Mouse (Mus musculus) kidney, postnatal 0 days (tissue): ENCODE results near the gene Acox1. TPM values are rescaled to one million over a fixed set of nuclear protein-coding genes. Genes with fewer than 3 reads are reported as not detected.
A peak's percentile ranks its signal among the peaks of the same experiment; 100 is the strongest.

ENCODE experiments used
- ATAC-seq: fragments of 200-750 bp; cut with Nextera tagmentation; replicated peaks from 2 replicates; pipeline ENCODE4 v1.8.0; 2017; ENCODE audit warnings: low read depth, moderate number of reproducible peaks, moderate TSS enrichment, moderate library complexity; ENCODE audit not compliant: low FRiP score
- DNase-seq: peaks from one replicate; pipeline ENCODE4 v3.0.0-alpha.2; 2016; ENCODE audit warnings: low spot score
- H3K27ac ChIP-seq: fragments of 300-500 bp; sonication (generic); 2 replicates; pipeline ENCODE4 v1.5.1; 2014; ENCODE audit warnings: mild to moderate bottlenecking
- H3K27me3 ChIP-seq: fragments of 300-500 bp; sonication (generic); 2 replicates; pipeline ENCODE4 v1.6.1; 2014; ENCODE audit warnings: low read length, mixed read lengths; ENCODE audit not compliant: insufficient read depth
- H3K36me3 ChIP-seq: fragments of 300-500 bp; sonication (generic); 2 replicates; pipeline ENCODE4 v1.6.1; 2014; ENCODE audit warnings: low read length, mixed read lengths; ENCODE audit not compliant: insufficient read depth
- H3K4me1 ChIP-seq: fragments of 300-500 bp; sonication (generic); replicated peaks from 2 replicates; pipeline ENCODE4 v1.6.1; 2014; ENCODE audit warnings: antibody characterized with exemption, low read length, mixed read lengths; ENCODE audit not compliant: insufficient read depth
- H3K4me2 ChIP-seq: fragments of 300-500 bp; sonication (generic); 2 replicates; pipeline ENCODE4 v1.6.1; 2014; ENCODE audit warnings: mild to moderate bottlenecking, low read length, moderate library complexity, mixed read lengths
- H3K4me3 ChIP-seq: fragments of 300-500 bp; sonication (generic); replicated peaks from 2 replicates; pipeline ENCODE4 v1.5.1; 2014; ENCODE audit warnings: low read depth, low read length
- H3K9ac ChIP-seq: fragments of 300-500 bp; sonication (generic); 2 replicates; pipeline ENCODE4 v1.6.1; 2014; ENCODE audit warnings: low read depth, low read length
- H3K9me3 ChIP-seq: fragments of 300-500 bp; sonication (generic); replicated peaks from 2 replicates; pipeline ENCODE4 v1.6.1; 2016; ENCODE audit warnings: low read length, inconsistent platforms, mixed read lengths
- CTCF ChIP-seq: IDR thresholded peaks from 2 replicates; pipeline ENCODE4 v1.5.1; 2016; ENCODE audit warnings: antibody characterized with exemption, low read depth, mild to moderate bottlenecking, moderate library complexity
- WGBS: fragments of 180-500 bp; shearing (Covaris S2); extraction: QIAGEN DNeasy Blood & Tissue Kit; methylation state at CpG from one replicate; pipeline ENCODE4 v1.1.7; 2014; 5-methylcytosine and 5-hydroxymethylcytosine counted together
- polyA plus RNA-seq: library from polyadenylated mRNA; unstranded; fragments of >200 nt; fragmentation: Nextera tagmentation; extraction: Ambion mirVana; gene quantifications from 2 replicates; pipeline ENCODE4 v1.2.1, GENCODE M21; 2015

Acox1 gene
- polyA plus RNA-seq, 1 experiment from 2014 or later = 55.5 TPM

DNA sequence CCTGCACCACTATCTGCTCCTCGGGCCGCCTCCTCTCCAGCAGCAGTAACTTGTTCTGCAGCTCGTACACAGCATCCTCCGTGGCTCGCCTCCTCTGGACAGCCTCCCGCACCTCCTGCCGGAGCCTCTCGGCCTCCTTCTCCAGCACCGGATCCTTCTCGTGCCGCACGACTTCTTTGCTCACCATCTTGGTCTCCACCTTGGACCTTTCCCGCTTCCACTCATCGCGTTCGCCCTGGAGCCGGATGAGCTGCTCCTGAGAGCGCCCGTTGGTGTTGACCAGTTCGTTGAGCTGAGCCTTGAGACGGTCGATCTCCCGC is 23.9 kb upstream of the Acox1 start:
- peak overlapping the region; percentile 63 for H3K4me2 ChIP-seq
- no peak for DNase-seq
- H3K9me3 ChIP-seq = no peaks in the 10 kb centered on the region
- no peaks in the 10 kb centered on the region for H3K36me3 ChIP-seq
- peak overlapping the region; percentile 46; the same call in 1 of the 2 replicates for H3K9ac ChIP-seq
- peak overlapping the region; percentile 33 for H3K4me3 ChIP-seq
- no peak for TF ChIP-seq CTCF
- H3K27me3 ChIP-seq = no peaks in the 10 kb centered on the region
- ATAC-seq = no peak
- peaks cover 18% of the 10 kb centered on the region for H3K4me1 ChIP-seq
- 19% methylated on average over 23 of the region's 23 CpGs for WGBS
- H3K27ac ChIP-seq = no peak overlapping the region

DNA sequence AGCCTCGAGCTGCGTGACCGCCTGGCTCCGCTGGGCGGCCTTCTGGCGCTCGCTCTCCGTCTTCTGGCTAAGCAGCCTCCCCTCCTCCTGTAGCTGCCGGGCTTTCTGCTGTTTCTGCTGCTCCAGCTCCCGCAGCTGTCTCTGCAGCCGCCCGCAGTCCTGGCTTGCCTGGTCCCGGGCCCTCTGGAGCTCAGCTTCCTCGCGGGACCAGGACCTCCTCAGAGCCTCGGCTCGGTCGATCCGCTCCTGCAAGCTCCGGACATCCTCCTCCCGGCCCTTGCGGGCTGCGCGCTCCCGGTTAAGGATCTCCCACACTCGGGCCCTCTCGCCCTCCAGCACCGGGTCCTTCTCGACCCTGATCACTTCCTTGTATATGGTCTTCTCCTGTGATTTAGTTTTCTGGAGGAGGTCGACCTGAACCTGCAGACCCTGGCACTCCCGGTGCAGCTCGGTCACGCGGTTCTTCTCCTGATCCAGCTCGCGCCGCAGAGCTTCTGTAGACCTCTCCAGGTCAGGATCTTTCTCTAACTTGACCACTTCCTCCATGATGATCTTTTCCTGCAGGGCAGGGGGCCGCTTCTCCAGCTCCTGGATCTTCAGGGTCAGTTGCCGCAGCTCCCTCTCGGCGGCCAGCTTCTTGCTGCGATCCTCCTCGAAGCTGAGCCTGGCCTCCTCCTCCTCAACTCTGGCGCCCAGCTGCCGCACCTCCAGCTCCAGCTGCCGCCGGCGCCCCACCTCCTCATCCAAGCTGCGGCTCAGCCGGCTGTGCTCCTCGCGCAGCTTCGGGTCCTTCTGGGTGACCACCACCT is 23.3 kb upstream of the Acox1 start:
- Histone ChIP-seq H3K9me3 (no peaks in the 10 kb centered on the region), H3K4me1 (peaks cover 18% of the 10 kb centered on the region), H3K27ac (no peak overlapping the region), H3K4me2 (peak overlapping the region; percentile 63), H3K36me3 (no peaks in the 10 kb centered on the region), H3K27me3 (no peaks in the 10 kb centered on the region), H3K4me3 (peak overlapping the region; percentile 33), H3K9ac (peak overlapping the region; percentile 46; the same call in 1 of the 2 replicates)
- ATAC-seq (no peak), DNase-seq (peak; percentile 61)
- 10% methylated on average over 53 of the region's 53 CpGs for WGBS
- peak; percentile 17; the same call in 1 of the 2 replicates for TF ChIP-seq CTCF

DNA sequence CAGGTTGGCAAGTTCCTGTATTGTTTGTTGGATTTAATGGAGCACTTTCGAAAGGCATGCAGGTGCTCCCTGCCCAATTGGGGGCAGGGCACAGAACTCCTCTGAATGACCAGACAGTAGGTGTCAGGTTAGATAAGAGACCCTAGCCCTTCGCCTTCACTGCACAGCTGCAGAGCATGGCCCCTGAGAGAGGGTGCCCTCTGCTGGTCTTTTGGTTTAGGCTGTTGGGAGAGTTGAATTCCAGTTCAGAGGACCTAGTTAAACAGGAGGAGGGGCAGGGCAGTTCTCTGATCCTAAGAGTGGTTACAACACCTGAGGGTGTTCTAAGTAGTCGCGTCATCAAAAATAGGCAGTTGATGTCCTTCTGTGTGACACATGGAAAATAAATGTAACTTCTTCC is 21.0 kb upstream of the Acox1 start:
- WGBS = 27% methylated on average over 4 of the region's 4 CpGs
- Histone ChIP-seq H3K27ac (no peak overlapping the region), H3K27me3 (no peaks in the 10 kb centered on the region), H3K9me3 (no peaks in the 10 kb centered on the region), H3K4me2 (no peak overlapping the region), H3K4me1 (peaks cover 18% of the 10 kb centered on the region), H3K36me3 (no peaks in the 10 kb centered on the region), H3K4me3 (no peak overlapping the region), H3K9ac (no peak overlapping the region)
- 0 out of 2 replicates have a peak, but pooled peaks have one; percentile 6 for ATAC-seq
- DNase-seq = peak; percentile 77
- TF ChIP-seq CTCF = peak; percentile 82

- no peak overlapping the region for H3K9ac ChIP-seq
- peak; percentile 80 for DNase-seq
- H3K4me2 ChIP-seq = no peak overlapping the region
- peak overlapping the region; percentile 72 for H3K27ac ChIP-seq
- H3K36me3 ChIP-seq = no peaks in the 10 kb centered on the region
- H3K4me1 ChIP-seq = peaks cover 18% of the 10 kb centered on the region
- H3K4me3 ChIP-seq = no peak overlapping the region
- TF ChIP-seq CTCF = no peak
- ATAC-seq = peak; percentile 54
- H3K27me3 ChIP-seq = no peaks in the 10 kb centered on the region
- no peaks in the 10 kb centered on the region for H3K9me3 ChIP-seq
- 47% methylated on average over 7 of the region's 7 CpGs for WGBS
Observed at GRCm38 (mm10) chr11:116218737-116219400, 20.0 kb upstream of the Acox1 start.

DNA sequence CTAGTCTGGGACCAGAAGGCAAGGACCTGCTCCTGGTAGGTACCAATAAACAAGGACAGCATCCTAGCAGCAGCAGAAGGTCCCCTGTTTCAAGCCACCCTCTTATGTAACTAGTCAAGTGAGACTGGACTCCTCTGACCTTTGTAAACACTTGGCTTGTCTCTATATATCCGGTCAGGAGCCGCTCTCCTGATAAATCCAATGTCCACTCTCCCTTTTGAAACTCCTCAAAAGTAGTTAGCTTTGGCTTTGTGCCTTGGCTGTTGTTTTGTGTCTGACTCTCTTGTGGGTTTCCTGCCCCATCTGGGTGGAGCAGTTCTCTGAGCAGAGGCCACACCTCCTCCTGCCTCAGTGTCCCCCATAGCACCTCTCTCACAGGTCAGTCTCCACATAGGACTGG is 19.4 kb upstream of the Acox1 start:
- DNase-seq = peak; percentile 62
- no peak for ATAC-seq
- Histone ChIP-seq H3K4me2 (no peak overlapping the region), H3K27me3 (no peaks in the 10 kb centered on the region), H3K27ac (peak overlapping the region; percentile 72), H3K4me1 (peaks cover 18% of the 10 kb centered on the region), H3K36me3 (no peaks in the 10 kb centered on the region), H3K9me3 (no peaks in the 10 kb centered on the region), H3K4me3 (no peak overlapping the region), H3K9ac (no peak overlapping the region)
- TF ChIP-seq CTCF = no peak
- WGBS = 44% methylated on average over 2 of the region's 2 CpGs

GRCm38 (mm10) chr11:116216549-116216948 is 17.7 kb upstream of the Acox1 start:
- Histone ChIP-seq H3K9ac (no peak overlapping the region), H3K27me3 (no peaks in the 10 kb centered on the region), H3K36me3 (no peaks in the 10 kb centered on the region), H3K4me3 (no peak overlapping the region), H3K4me2 (no peak overlapping the region), H3K9me3 (no peaks in the 10 kb centered on the region), H3K27ac (no peak overlapping the region), H3K4me1 (peaks cover 12% of the 10 kb centered on the region)
- DNase-seq (no peak), ATAC-seq (no peak)
- no peak for TF ChIP-seq CTCF
- 67% methylated on average over 11 of the region's 11 CpGs for WGBS
